Mouse (Mus musculus): ENCODE results near the gene Dchs1.

DNA sequence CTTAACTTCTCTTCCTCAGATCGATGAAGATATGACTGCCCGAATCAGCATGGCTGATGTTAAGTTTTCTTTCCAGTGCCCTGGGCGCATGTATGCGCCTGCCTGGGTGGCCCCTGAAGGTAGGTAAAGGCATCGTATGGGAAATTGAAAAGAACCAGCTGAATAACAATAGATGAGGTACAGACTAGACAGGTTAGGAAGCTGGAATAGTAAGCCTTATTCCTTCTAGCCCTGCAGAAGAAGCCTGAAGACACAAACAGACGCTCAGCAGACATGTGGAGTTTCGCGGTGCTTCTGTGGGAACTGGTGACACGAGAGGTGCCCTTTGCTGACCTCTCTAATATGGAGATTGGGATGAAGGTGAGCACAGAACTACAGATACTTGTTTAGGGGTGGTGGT, 45.5 kb downstream of the Dchs1 start:
- TF ChIP-seq CTCF (IDR thresholded peaks at IDR 0.05; ENCODE audit: extremely low read depth, insufficient read length, insufficient replicate concordance, low read depth, low read length): no peak
- no peak for TF ChIP-seq POLR2A (IDR thresholded peaks at IDR 0.05; ENCODE audit: low read depth, low read length)

All from small intestine, adult 2 months (tissue).